Mouse (Mus musculus): Measurements from ENCODE around the gene Dctn5.

Dctn5 gene

DNA sequence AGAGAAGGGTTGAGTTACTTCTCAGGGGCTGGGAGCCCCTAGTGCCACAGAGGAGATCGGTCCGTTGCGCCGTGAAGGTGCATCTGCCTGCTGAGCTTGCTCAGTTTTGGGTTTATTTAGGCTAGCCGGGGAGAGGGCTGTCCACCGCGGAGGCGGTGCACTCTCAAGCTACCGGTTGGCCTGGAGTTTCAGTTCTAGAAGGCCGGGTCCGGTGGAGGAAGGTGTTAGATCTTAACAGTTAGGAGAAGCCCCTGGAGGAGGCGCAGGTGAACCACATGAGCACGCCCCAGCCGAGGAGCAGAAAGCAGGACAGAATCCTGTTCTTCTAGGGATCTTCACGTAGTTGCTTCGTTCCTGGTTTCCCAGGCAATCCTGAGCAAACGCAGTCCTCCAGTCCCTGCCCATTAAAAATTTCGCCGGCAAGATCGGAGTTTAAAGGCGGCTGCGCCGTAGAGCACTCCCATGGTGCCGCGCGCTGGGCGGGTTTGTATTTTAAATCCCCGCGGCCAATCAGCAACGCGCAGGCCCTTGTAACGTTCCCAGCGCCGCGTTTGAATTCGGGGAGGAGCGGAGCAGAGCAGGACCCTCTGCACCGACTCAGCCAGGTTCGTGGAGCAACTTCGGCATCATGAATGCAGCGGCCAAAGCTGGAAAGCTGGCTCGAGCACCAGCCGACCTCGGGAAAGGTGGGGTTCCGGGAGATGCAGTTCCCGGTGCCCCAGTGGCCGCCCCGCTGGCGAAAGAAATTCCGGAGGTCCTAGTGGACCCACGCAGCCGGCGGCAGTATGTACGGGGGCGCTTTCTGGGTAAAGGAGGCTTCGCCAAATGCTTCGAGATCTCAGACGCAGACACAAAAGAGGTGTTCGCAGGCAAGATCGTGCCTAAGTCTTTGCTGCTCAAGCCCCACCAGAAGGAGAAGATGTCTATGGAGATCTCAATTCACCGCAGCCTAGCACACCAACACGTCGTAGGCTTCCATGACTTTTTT is 26.4 kb downstream of the Dctn5 start, which contains the start of gene Plk1:
Gene Plk1, plus strand, starts transcription at position 525 of the 988 bp plus-strand sequence.
- peak; percentile 76 for DNase-seq (ENCODE audit: extremely low spot score, low read depth, low spot score)

DNA sequence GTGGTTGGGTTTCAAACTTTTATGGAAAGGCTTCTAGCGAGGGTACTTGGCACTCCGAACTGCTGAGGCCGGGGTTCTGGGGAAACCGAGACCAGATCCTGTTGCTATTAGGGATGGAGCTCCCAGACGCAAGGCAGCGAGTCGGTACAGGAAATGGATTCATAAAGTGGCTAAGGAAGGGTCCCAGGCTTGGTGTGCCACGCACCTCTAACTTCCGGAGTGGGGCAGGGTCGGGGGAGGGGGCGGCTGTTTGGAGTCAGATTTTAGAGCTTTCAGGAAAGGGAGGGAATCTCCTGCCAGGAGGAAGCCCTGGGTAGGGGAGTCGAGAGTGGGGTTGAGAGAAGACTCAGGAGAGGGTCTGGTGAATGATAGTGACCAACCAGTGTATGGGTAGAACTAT is 27.2 kb downstream of the Dctn5 start:
- no peak for DNase-seq (ENCODE audit: extremely low spot score, low read depth, low spot score)

DNA sequence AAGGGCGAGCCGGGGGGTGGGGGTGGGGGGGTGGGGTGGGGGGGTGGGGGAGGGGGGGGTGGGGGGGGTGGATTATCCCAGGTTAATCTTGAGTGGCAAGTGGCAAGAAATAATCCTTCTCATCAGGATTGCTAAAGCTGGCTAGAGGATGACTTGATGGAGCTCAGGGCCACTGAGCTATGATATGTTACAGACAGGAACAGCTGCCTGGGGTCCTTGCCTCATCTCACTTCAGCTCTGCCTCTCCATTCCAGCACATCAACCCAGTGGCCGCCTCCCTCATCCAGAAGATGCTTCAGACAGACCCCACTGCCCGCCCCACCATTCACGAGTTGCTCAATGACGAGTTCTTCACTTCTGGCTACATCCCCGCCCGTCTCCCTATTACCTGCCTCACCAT is 30.9 kb downstream of the Dctn5 start:
- DNase-seq (ENCODE audit: extremely low spot score, low read depth, low spot score) = no peak

DNA sequence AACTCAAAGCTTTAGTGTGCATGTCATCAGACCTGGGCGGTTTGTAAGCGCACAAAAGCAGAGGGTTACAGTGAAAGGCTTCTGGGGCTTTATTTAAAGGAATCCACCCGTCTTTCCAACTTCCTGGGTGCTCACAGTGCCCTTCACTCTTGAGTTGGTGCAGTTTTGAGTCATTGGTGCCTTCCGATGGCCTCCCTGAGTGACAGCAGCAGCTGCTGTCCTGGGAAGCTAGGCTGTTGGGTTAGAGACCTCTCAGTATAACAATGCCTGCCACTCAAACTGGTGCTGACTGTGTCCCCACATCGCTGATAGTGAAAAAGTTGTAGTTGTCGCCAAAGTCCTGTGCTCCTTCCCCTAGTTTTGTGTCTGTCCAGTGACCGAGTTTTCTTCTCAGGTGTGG is 34.4 kb downstream of the Dctn5 start:
- DNase-seq (ENCODE audit: extremely low spot score, low read depth, low spot score) = no peak

DNA sequence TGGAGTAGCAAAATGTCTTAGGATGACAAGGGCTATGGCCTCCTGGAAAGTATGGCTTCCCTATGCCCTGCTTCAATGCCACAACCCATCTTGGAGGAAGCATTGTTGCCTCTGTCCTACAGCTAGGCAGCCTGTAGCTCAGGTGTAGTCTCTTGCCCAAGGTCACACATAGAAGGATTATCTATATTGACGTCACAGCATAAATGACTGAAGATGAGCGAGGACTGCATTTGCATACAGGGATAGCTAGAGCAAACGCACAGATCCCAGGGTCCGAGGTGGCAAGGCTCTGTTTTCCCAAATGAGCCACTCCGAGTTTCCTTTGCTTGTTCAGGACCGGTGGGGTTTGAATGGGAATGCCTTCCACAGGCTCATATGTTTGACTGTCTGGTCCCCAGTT is 37.9 kb downstream of the Dctn5 start:
- DNase-seq (ENCODE audit: extremely low spot score, low read depth, low spot score) = no peak

DNA sequence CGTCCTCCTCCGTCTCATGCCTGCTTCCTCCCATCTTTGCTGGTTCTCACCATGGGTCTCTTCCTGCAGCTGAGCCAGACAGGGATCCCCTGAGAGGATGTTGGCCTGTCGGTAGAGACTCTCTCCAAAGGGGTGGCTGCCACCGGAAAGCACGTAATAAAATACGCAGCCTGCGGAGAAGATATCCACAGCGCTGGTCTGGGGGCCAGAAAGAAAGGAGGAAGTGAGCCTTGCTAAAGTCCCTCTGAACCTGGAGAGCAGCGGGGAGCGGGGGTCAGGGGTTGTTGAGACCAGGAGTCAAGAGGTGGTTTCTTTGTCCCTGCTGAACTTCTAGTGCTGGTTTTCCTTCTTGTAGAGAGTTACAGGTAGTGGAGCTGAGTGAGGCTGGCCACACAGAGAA is 38.8 kb downstream of the Dctn5 start:
- no peak for DNase-seq (ENCODE audit: extremely low spot score, low read depth, low spot score)

DNA sequence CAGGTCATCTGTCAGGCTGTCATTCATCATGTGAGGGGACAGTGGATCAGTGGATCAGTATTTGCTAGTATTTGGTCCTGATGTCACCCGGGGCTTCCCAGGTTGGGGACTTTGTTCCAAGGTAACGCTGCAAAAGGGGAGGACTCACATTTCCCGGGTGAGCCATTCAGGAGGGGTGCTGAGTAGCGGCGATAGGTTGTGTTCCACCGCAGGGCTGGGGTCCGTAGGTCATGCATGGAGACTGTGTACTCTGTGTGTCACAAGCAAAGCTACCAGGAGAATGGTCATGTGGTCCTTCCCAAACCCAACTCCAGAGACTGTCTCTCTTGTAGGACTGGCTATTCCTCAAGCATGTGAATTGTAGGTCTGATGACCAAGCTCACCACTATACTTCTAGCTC is 47.9 kb downstream of the Dctn5 start:
- no peak for DNase-seq (ENCODE audit: extremely low spot score, low read depth, low spot score)

DNA sequence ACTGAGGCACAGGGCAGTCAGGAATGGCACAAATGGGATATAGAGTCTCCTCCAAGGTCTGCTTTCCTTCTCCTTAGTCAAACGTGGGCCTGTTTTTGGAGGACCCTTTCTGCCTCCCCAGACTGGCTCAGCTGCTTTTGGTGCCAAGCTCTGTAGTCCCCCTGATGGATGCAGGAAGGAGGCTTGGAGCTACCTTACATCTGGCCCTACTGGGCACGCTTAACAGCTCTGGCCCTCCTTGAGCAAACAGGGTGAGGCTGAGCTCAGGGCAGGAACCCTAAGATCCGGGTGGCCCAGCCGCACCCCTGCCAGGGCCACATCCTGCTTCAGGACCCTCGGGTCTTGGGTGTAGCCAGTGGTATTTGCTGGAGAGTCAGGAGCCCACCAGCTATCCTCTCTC is 51.7 kb downstream of the Dctn5 start:
- DNase-seq (ENCODE audit: extremely low spot score, low read depth, low spot score) = no peak

DNA sequence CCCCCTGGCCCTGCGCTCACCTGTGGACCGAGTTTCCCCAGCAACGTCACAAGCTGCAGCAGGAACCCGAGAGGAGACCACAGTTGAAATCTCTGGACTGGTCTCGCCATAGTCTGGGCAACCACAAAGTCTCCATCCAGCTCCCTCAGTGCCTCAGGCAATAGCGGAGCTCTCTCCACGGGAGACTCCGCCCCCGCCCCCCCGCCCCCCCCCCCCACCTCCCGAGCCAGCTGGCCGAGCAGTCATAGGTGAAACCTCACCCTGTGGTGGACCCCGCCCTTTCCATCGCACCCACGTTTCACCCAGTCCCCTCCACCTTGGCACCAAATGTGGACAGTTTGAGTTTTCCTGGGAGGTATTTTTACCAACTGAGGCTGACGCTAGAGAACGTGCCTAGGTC is 53.2 kb downstream of the Dctn5 start, which contains the start of gene Ern2:
Gene Ern2, minus strand, starts transcription at position 165 of the 400 bp plus-strand sequence.
- DNase-seq (ENCODE audit: extremely low spot score, low read depth, low spot score) = no peak

DNA sequence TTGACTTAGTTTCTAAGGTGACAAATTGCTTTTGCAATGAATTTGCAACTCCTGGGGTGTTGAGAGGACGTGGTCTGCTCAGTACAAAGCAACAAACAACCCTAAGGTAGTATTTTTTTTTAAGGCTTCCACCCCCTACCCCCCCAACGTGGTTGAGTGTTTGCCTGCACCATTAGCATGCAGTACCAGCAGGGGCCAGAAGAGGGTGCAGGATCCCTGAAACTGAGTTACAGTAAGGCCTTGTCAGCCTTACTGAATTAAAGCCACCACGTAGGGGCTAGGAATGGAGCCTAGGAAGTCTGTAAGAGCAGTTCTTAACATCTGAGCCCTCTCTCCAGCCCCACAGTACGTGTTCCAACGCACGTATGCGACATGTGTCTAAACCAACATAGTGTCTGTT is 56.6 kb downstream of the Dctn5 start:
- DNase-seq (ENCODE audit: extremely low spot score, low read depth, low spot score) = peak; percentile 28

DNA sequence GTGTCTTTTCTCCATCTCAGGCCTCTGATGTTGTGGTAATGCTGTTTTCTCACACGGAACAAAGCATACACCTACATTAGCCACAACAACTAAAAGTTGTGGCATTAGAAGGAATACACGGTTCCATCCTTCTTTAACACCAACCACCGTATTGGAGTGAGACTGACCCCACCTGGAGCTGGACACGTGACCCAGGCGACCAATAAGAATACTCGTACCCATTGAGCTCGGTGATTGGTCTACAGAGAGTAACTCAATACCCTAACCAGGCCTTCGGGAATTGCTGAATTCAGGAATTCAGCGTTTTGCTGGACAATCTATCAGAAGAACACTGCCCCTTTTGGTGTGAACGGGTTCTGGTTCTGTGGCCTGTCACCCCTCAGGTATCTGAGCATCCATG is 58.3 kb downstream of the Dctn5 start:
- no peak for DNase-seq (ENCODE audit: extremely low spot score, low read depth, low spot score)

DNA sequence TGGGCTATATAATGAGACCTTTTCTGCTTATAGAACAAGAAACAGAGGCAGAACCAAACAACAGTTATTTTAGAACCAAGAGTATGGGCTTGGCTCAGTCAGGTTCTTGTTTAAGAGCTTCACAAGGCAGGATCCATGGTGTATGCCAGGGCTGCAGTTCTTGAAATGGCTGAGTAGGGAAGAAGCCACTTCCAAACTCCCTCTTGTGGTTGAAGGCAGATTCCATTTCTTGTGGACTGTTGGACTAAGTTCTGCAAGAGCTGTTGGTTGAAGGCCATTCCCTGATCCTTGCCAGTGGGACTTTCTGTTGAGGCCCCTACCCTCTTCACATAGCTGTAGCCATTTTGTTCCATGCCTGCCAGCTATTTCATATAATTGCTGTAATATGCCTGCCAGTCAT is 61.1 kb downstream of the Dctn5 start:
- DNase-seq (ENCODE audit: extremely low spot score, low read depth, low spot score) = no peak

DNA sequence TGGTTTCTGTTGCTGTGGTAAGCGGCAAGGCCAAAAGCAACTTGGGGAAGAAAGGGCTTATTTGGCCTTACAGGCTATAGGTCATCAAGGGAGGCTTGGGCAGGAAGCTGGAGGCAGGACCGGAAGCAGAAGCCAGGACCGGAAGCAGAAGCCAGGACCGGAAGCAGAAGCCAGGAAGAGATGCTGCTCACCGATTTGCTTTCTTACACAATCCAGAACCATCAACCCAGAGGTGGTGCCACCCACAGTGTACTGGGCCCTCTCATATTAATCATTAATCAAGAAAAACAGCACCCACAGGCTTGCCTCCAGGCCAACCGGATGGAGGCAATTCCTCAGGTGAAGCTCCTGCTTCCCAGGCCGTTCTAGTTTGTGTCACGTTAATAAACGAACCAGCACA is 63.9 kb downstream of the Dctn5 start:
- no peak for DNase-seq (ENCODE audit: extremely low spot score, low read depth, low spot score)

DNA sequence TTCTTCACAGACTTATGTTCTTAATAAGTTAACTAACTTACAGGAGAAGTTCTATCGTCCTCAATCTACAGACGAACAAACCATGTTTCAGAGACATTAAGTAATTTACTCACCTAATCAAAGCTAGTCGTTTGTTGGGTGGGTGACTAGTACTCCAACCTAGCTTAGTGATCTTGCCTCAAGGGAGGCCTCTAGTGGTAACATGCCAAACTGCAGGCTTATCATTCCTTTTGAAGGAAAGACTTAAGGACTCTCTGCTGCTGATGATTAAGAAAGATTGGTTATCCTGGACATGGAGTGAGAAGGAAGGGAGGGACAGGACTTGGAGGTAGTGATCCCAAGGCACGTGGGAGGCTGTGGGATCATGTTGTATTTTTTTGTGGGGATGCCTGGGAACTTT is 64.5 kb downstream of the Dctn5 start:
- DNase-seq (ENCODE audit: extremely low spot score, low read depth, low spot score) = peak; percentile 53

Measured in hindlimb bud, embryonic 11.5 days (tissue).